ENCODE assay signal across 11 mouse cellular contexts in the genomic region with DNA sequence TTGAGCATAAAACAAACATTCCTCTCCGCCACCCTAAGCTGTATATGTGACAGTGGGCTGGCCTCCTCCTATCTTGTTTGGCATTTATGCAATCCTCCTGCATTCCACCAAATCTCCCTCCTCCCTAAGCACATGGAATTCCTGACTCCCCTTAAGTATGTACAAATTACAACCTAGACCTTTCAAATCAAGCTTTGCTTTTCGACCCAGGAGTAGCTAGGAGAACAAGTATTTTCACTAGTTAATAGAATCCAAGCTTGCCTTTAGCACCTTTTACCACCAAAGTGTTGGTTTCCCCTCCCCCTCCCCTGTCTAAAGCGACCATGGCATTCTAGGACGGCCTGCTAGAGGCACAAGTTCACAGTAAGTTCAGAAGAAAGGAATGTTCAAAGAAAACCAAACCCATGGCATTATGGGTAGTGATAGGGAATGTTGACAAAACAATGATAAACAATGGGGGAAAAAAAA.
DNase-seq lines count a peak whose midpoint lies in the region; ATAC-seq and TF ChIP-seq lines count a peak whose summit lies in the region.
"Had no signal": no experiment of that assay in that cellular context is flagged by ENCODE, and none has a peak within 500 bp of the region (broad histone marks: within the 10 kb centered on the region; RNA-seq: fewer than 3 reads in every experiment).

No protein-coding gene starts in this region.

- H3K36me3 ChIP-seq in forebrain, embryonic 10.5 days (replicated peaks): no peaks in the 10 kb centered on the region
- H3K36me3 ChIP-seq in forebrain, postnatal 0 days (ENCODE audit: insufficient read depth): no peaks in the 10 kb centered on the region
- H3K36me3 ChIP-seq in limb, embryonic 12.5 days: no peaks in the 10 kb centered on the region
- no peaks in the 10 kb centered on the region for H3K36me3 ChIP-seq in limb, embryonic 10.5 days
- H3K36me3 ChIP-seq in kidney, postnatal 0 days (ENCODE audit: insufficient read depth, low read length): no peaks in the 10 kb centered on the region

- H3K27me3 ChIP-seq in forebrain, embryonic 10.5 days (ENCODE audit: poor library complexity, severe bottlenecking): no peaks in the 10 kb centered on the region
- no peaks in the 10 kb centered on the region for H3K27me3 ChIP-seq in forebrain, postnatal 0 days (ENCODE audit: insufficient read depth, low read length)
- no peaks in the 10 kb centered on the region for H3K27me3 ChIP-seq in limb, embryonic 12.5 days
- H3K27me3 ChIP-seq in limb, embryonic 10.5 days (ENCODE audit: low read depth, poor library complexity, severe bottlenecking): no peaks in the 10 kb centered on the region
- H3K27me3 ChIP-seq in kidney, postnatal 0 days (ENCODE audit: insufficient read depth, low read length): no peaks in the 10 kb centered on the region

- WGBS in forebrain, embryonic 10.5 days: 46% methylated on average over 4 of the region's 4 CpGs
- WGBS in forebrain, postnatal 0 days: 49% methylated on average over 4 of the region's 4 CpGs
- 28% methylated on average over 4 of the region's 4 CpGs for WGBS in limb, embryonic 12.5 days
- 31% methylated on average over 4 of the region's 4 CpGs for WGBS in limb, embryonic 10.5 days
- WGBS in kidney, postnatal 0 days: 7% methylated on average over 4 of the region's 4 CpGs

- DNase-seq in forebrain, embryonic 10.5 days (ENCODE audit: extremely low spot score, low spot score): no peak
- DNase-seq in forebrain, postnatal 0 days: no peak
- DNase-seq in limb, embryonic 10.5 days (ENCODE audit: low spot score): no peak
- DNase-seq in kidney, postnatal 0 days (ENCODE audit: low spot score): peak; percentile 82
- DNase-seq in retina, embryonic 14.5 days (ENCODE audit: low spot score): peak; percentile 14
- DNase-seq in neural tube, embryonic 10.5 days (ENCODE audit: extremely low spot score, low spot score): no peak
- DNase-seq in thymus, postnatal 14 days: no peak
- DNase-seq: cerebellum, postnatal 10 days; heart, postnatal 36 days had no signal

- no peak overlapping the region for H3K4me3 ChIP-seq in forebrain, embryonic 10.5 days
- H3K4me3 ChIP-seq in forebrain, postnatal 0 days (ENCODE audit: low read depth, low read length): no peak overlapping the region
- H3K4me3 ChIP-seq in limb, embryonic 12.5 days (replicated peaks): no peak overlapping the region
- no peak overlapping the region for H3K4me3 ChIP-seq in limb, embryonic 10.5 days
- H3K4me3 ChIP-seq in kidney, postnatal 0 days (replicated peaks; ENCODE audit: low read depth, low read length): no peak overlapping the region
- H3K4me3 ChIP-seq: myocyte had no signal

- no peak overlapping the region for H3K4me2 ChIP-seq in forebrain, postnatal 0 days (ENCODE audit: low read depth)
- H3K4me2 ChIP-seq in limb, embryonic 12.5 days: no peak overlapping the region
- no peak overlapping the region for H3K4me2 ChIP-seq in kidney, postnatal 0 days (ENCODE audit: low read length)

- peaks cover 20% of the 10 kb centered on the region for H3K4me1 ChIP-seq in forebrain, embryonic 10.5 days
- H3K4me1 ChIP-seq in forebrain, postnatal 0 days (ENCODE audit: insufficient read depth): no peaks in the 10 kb centered on the region
- peaks cover 12% of the 10 kb centered on the region for H3K4me1 ChIP-seq in limb, embryonic 12.5 days (replicated peaks)
- peaks cover 19% of the 10 kb centered on the region for H3K4me1 ChIP-seq in limb, embryonic 10.5 days
- peaks cover 3% of the 10 kb centered on the region; the same call in 1 of the 2 replicates for H3K4me1 ChIP-seq in kidney, postnatal 0 days (replicated peaks; ENCODE audit: insufficient read depth, low read length)

- peak overlapping the region; percentile 40; the same call in 1 of the 2 replicates for H3K27ac ChIP-seq in forebrain, embryonic 10.5 days
- no peak overlapping the region for H3K27ac ChIP-seq in forebrain, postnatal 0 days (ENCODE audit: low read depth, low read length)
- peak overlapping the region; percentile 1; the same call in 1 of the 2 replicates for H3K27ac ChIP-seq in limb, embryonic 12.5 days
- no peak overlapping the region for H3K27ac ChIP-seq in limb, embryonic 10.5 days
- H3K27ac ChIP-seq in kidney, postnatal 0 days: peak overlapping the region; percentile 54; the same call in 1 of the 2 replicates

- no peak for ATAC-seq in forebrain, postnatal 0 days
- ATAC-seq in limb, embryonic 12.5 days (ENCODE audit: insufficient number of reproducible peaks, insufficient read depth, low FRiP score, low TSS enrichment, low read depth): no peak
- ATAC-seq in kidney, postnatal 0 days (replicated peaks; ENCODE audit: low FRiP score, low read depth): peak; percentile 58; the same call in 1 of the 2 replicates

- TF ChIP-seq CTCF in forebrain, postnatal 0 days (IDR thresholded peaks at IDR 0.05; ENCODE audit: low read depth): no peak
- TF ChIP-seq CTCF in kidney, postnatal 0 days (IDR thresholded peaks at IDR 0.05; ENCODE audit: low read depth): no peak

- H3K9ac ChIP-seq in forebrain, postnatal 0 days: no peak overlapping the region
- H3K9ac ChIP-seq in limb, embryonic 12.5 days (replicated peaks): no peak overlapping the region
- no peak overlapping the region for H3K9ac ChIP-seq in kidney, postnatal 0 days (ENCODE audit: low read depth, low read length)

- no peaks in the 10 kb centered on the region for H3K9me3 ChIP-seq in forebrain, embryonic 10.5 days
- H3K9me3 ChIP-seq in forebrain, postnatal 0 days (ENCODE audit: low read length): no peaks in the 10 kb centered on the region
- no peaks in the 10 kb centered on the region for H3K9me3 ChIP-seq in limb, embryonic 12.5 days
- no peaks in the 10 kb centered on the region for H3K9me3 ChIP-seq in limb, embryonic 10.5 days (replicated peaks)
- no peaks in the 10 kb centered on the region for H3K9me3 ChIP-seq in kidney, postnatal 0 days (replicated peaks; ENCODE audit: low read length)

Comparison
In these comparisons a context has a peak if more than half of its experiments do, and no peak if none do; other contexts are left out.
1. H3K27ac ChIP-seq: peak in forebrain, embryonic 10.5 days (single experiment), limb, embryonic 12.5 days (single experiment) and kidney, postnatal 0 days (single experiment); none in forebrain, postnatal 0 days (single experiment) and limb, embryonic 10.5 days (single experiment).
2. DNase-seq: peak in kidney, postnatal 0 days (single experiment) and retina, embryonic 14.5 days (single experiment); none in forebrain, embryonic 10.5 days (single experiment), forebrain, postnatal 0 days (single experiment), limb, embryonic 10.5 days (single experiment), neural tube, embryonic 10.5 days (single experiment) and thymus, postnatal 14 days (single experiment).